Comparison of ENCODE assay signal across 19 mouse cellular contexts in the genomic region with DNA sequence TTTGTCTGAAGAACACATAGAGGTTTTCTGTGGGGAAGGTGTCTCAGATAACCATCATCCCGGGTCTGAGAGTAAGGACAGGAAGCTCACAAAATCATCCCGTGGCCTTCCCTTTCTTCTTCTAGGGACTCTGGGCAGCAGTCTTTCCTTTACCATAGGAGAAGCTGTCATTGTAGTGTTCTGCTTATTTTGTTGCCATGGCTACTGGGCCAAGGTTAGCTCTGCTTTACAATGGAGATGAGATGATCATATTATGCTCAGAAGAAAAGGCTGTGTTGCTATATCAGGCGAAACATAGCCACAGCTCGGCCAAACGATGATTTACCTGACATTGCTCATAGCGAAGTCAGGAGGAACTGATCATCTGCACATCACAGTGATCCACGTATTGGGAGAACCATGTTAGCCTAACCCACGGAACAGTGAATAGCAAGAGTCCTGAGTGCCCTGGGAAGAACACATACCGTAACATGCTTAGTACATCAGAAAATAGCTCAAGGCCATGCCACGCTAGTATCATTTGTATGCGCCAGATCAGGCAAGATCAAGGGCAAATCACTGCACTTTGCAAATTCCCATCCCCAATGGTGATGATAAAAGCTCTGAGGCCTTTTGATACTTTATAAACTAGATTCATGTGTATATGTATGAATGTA.
DNase-seq lines count a peak whose midpoint lies in the region; ATAC-seq lines count a peak whose summit lies in the region.
"Had no signal": no experiment of that assay in that cellular context is flagged by ENCODE, and none has a peak within 500 bp of the region (broad histone marks: within the 10 kb centered on the region; RNA-seq: fewer than 3 reads in every experiment).

No protein-coding gene starts in this region.

- no peak overlapping the region for H3K4me2 ChIP-seq in neural tube, embryonic 15.5 days
- no peak overlapping the region for H3K4me2 ChIP-seq in hindbrain, embryonic 15.5 days
- no peak overlapping the region for H3K4me2 ChIP-seq in midbrain, embryonic 15.5 days

- no peak overlapping the region for H3K9ac ChIP-seq in neural tube, embryonic 15.5 days (replicated peaks)
- no peak overlapping the region for H3K9ac ChIP-seq in hindbrain, embryonic 15.5 days
- H3K9ac ChIP-seq in midbrain, embryonic 15.5 days: no peak overlapping the region
- H3K9ac ChIP-seq: liver, postnatal 0 days had no signal

- no peaks in the 10 kb centered on the region for H3K36me3 ChIP-seq in neural tube, embryonic 15.5 days
- H3K36me3 ChIP-seq in hindbrain, embryonic 15.5 days: no peaks in the 10 kb centered on the region
- H3K36me3 ChIP-seq in midbrain, embryonic 15.5 days (replicated peaks): no peaks in the 10 kb centered on the region
- H3K36me3 ChIP-seq: embryonic facial prominence, embryonic 10.5 days had no signal

- 0 out of 2 replicates have a peak, but pooled peaks cover 6% of the 10 kb centered on the region for H3K4me1 ChIP-seq in neural tube, embryonic 15.5 days
- peaks cover 9% of the 10 kb centered on the region for H3K4me1 ChIP-seq in hindbrain, embryonic 15.5 days (replicated peaks)
- peaks cover 15% of the 10 kb centered on the region for H3K4me1 ChIP-seq in midbrain, embryonic 15.5 days

- H3K27me3 ChIP-seq in neural tube, embryonic 15.5 days (replicated peaks): no peaks in the 10 kb centered on the region
- H3K27me3 ChIP-seq in hindbrain, embryonic 15.5 days: no peaks in the 10 kb centered on the region
- no peaks in the 10 kb centered on the region for H3K27me3 ChIP-seq in midbrain, embryonic 15.5 days (replicated peaks)
- H3K27me3 ChIP-seq: CH12.LX had no signal

- intact Hi-C loops in heart, postnatal 10 days (cut with DNase I): no loop called here

- no peak overlapping the region for H3K4me3 ChIP-seq in neural tube, embryonic 15.5 days (replicated peaks)
- no peak overlapping the region for H3K4me3 ChIP-seq in hindbrain, embryonic 15.5 days
- H3K4me3 ChIP-seq in midbrain, embryonic 15.5 days: no peak overlapping the region
- H3K4me3 ChIP-seq: embryonic facial prominence, embryonic 10.5 days; myocyte had no signal

- DNase-seq in frontal cortex, postnatal 25 days (ENCODE audit: low spot score in 2 of 2): no peak
- DNase-seq in neural tube, embryonic 10.5 days (ENCODE audit: extremely low spot score, low spot score): no peak
- DNase-seq in heart, postnatal 10 days: no peak
- DNase-seq in cerebellum, postnatal 14 days: no peak
- DNase-seq: adrenal gland, postnatal 25 days; cerebellum, adult 18-20 months; gastrocnemius, postnatal 14 days; heart, adult 18-20 months; kidney, adult 11 months; liver, postnatal 0 days; lung, postnatal 14 days; thymus, postnatal 25 days had no signal

- ATAC-seq in frontal cortex, adult (ENCODE audit: low TSS enrichment): peak; percentile 67
- ATAC-seq in neural tube, embryonic 15.5 days (ENCODE audit: low FRiP score): peak; percentile 56; the same call in 1 of the 2 replicates
- peak; percentile 85 for ATAC-seq in hindbrain, embryonic 15.5 days (ENCODE audit: low FRiP score, low read depth)
- ATAC-seq in midbrain, embryonic 15.5 days (replicated peaks): peak; percentile 88
- ATAC-seq: liver, postnatal 0 days had no signal

- H3K27ac ChIP-seq in neural tube, embryonic 15.5 days (replicated peaks): no peak overlapping the region
- no peak overlapping the region; the same call in 1 of the 2 replicates for H3K27ac ChIP-seq in hindbrain, embryonic 15.5 days (replicated peaks)
- peak overlapping the region; percentile 43; the same call in 1 of the 2 replicates for H3K27ac ChIP-seq in midbrain, embryonic 15.5 days
- H3K27ac ChIP-seq: embryonic facial prominence, embryonic 10.5 days had no signal

- 76% methylated on average over 11 of the region's 11 CpGs for WGBS in neural tube, embryonic 15.5 days
- WGBS in hindbrain, embryonic 15.5 days: 54% methylated on average over 11 of the region's 11 CpGs
- 49% methylated on average over 11 of the region's 11 CpGs for WGBS in midbrain, embryonic 15.5 days

- H3K9me3 ChIP-seq in neural tube, embryonic 15.5 days (replicated peaks): no peaks in the 10 kb centered on the region
- H3K9me3 ChIP-seq in hindbrain, embryonic 15.5 days: no peaks in the 10 kb centered on the region
- no peaks in the 10 kb centered on the region for H3K9me3 ChIP-seq in midbrain, embryonic 15.5 days
- H3K9me3 ChIP-seq: embryonic facial prominence, embryonic 10.5 days had no signal
